Mouse (Mus musculus): Measurements from ENCODE around the gene Mindy4. TPM values are rescaled to one million over a fixed set of nuclear protein-coding genes. Genes with fewer than 3 reads are reported as not detected.
"Not testable (repeated sequence)": the region's sequence is repeated elsewhere in the genome, so short reads cannot be mapped to it uniquely, and the experiment has no call there.

Gene Mindy4
- polyA plus RNA-seq, 1 experiment from 2014 or later, result 16.2 TPM

- Histone ChIP-seq H3K36me3 (ENCODE audit: control insufficient read depth, insufficient read depth, low read length) (no peaks in the 10 kb centered on the region), H3K4me2 (ENCODE audit: low read depth, low read length) (no peak overlapping the region), H3K4me3 (ENCODE audit: low read depth, low read length) (no peak overlapping the region), H3K9me3 (ENCODE audit: control insufficient read depth, low read length) (no peaks in the 10 kb centered on the region), H3K9ac (ENCODE audit: low read depth, low read length) (no peak overlapping the region), H3K27me3 (replicated peaks; ENCODE audit: control insufficient read depth, insufficient read depth, low read length) (no peaks in the 10 kb centered on the region), H3K4me1 (ENCODE audit: control insufficient read depth, insufficient read depth, low read length) (no peaks in the 10 kb centered on the region), H3K27ac (replicated peaks; ENCODE audit: low read depth, low read length) (no peak overlapping the region)
- no peak for ATAC-seq (ENCODE audit: low read depth)
- WGBS, result 32% methylated on average over 3 of the region's 3 CpGs
- DNase-seq (ENCODE audit: low spot score), result no peak
These were observed 29.2 kb upstream of the Mindy4 start for GRCm38 (mm10) chr6:55173941-55174349.

GRCm38 (mm10) chr6:55174741-55175181 lies 28.4 kb upstream of the Mindy4 start, which contains the start of gene Inmt:
Gene Inmt, minus strand, starts transcription at chr6:55175043.
- 75% methylated on average over 1 of the region's 1 CpGs for WGBS
- ATAC-seq (ENCODE audit: low read depth) (no peak), DNase-seq (ENCODE audit: low spot score) (peak; percentile 13)
- no peaks in the 10 kb centered on the region for H3K4me1 ChIP-seq (ENCODE audit: control insufficient read depth, insufficient read depth, low read length)
- no peak within 1 kb of the TSS for H3K9ac ChIP-seq (ENCODE audit: low read depth, low read length)
- H3K27ac ChIP-seq (replicated peaks; ENCODE audit: low read depth, low read length), result no peak within 1 kb of the TSS
- H3K27me3 ChIP-seq (replicated peaks; ENCODE audit: control insufficient read depth, insufficient read depth, low read length), result no peaks in the 10 kb centered on the region
- H3K36me3 ChIP-seq (ENCODE audit: control insufficient read depth, insufficient read depth, low read length), result no peaks in the 10 kb centered on the region
- no peaks in the 10 kb centered on the region for H3K9me3 ChIP-seq (ENCODE audit: control insufficient read depth, low read length)
- H3K4me2 ChIP-seq (ENCODE audit: low read depth, low read length), result no peak within 1 kb of the TSS
- no peak within 1 kb of the TSS for H3K4me3 ChIP-seq (ENCODE audit: low read depth, low read length)

- ATAC-seq (ENCODE audit: low read depth), result no peak
- no peak overlapping the region for H3K4me3 ChIP-seq (ENCODE audit: low read depth, low read length)
- H3K27ac ChIP-seq (replicated peaks; ENCODE audit: low read depth, low read length), result no peak overlapping the region
- no peaks in the 10 kb centered on the region for H3K27me3 ChIP-seq (replicated peaks; ENCODE audit: control insufficient read depth, insufficient read depth, low read length)
- WGBS, result 36% methylated on average over 2 of the region's 2 CpGs
- DNase-seq (ENCODE audit: low spot score), result peak; percentile 41
- no peak overlapping the region for H3K4me2 ChIP-seq (ENCODE audit: low read depth, low read length)
- no peaks in the 10 kb centered on the region for H3K36me3 ChIP-seq (ENCODE audit: control insufficient read depth, insufficient read depth, low read length)
- H3K9me3 ChIP-seq (ENCODE audit: control insufficient read depth, low read length), result no peaks in the 10 kb centered on the region
- H3K4me1 ChIP-seq (ENCODE audit: control insufficient read depth, insufficient read depth, low read length), result no peaks in the 10 kb centered on the region
- H3K9ac ChIP-seq (ENCODE audit: low read depth, low read length), result no peak overlapping the region
These were observed 27.7 kb upstream of the Mindy4 start for GRCm38 (mm10) chr6:55175456-55175855.

- H3K27me3 ChIP-seq (replicated peaks; ENCODE audit: control insufficient read depth, insufficient read depth, low read length), result no peaks in the 10 kb centered on the region
- no peak for ATAC-seq (ENCODE audit: low read depth)
- no peak for DNase-seq (ENCODE audit: low spot score)
- H3K9ac ChIP-seq (ENCODE audit: low read depth, low read length), result no peak overlapping the region
- 45% methylated on average over 5 of the region's 5 CpGs for WGBS
- H3K4me1 ChIP-seq (ENCODE audit: control insufficient read depth, insufficient read depth, low read length), result no peaks in the 10 kb centered on the region
- H3K9me3 ChIP-seq (ENCODE audit: control insufficient read depth, low read length), result no peaks in the 10 kb centered on the region
- no peaks in the 10 kb centered on the region for H3K36me3 ChIP-seq (ENCODE audit: control insufficient read depth, insufficient read depth, low read length)
- no peak overlapping the region for H3K4me3 ChIP-seq (ENCODE audit: low read depth, low read length)
- no peak overlapping the region for H3K27ac ChIP-seq (replicated peaks; ENCODE audit: low read depth, low read length)
- H3K4me2 ChIP-seq (ENCODE audit: low read depth, low read length), result no peak overlapping the region
These were observed 27.3 kb upstream of the Mindy4 start for GRCm38 (mm10) chr6:55175892-55176291.

GRCm38 (mm10) chr6:55177060-55177732 lies 26.0 kb upstream of the Mindy4 start:
- no peak overlapping the region for H3K9ac ChIP-seq (ENCODE audit: low read depth, low read length)
- H3K27ac ChIP-seq (replicated peaks; ENCODE audit: low read depth, low read length), result no peak overlapping the region
- H3K4me1 ChIP-seq (ENCODE audit: control insufficient read depth, insufficient read depth, low read length), result no peaks in the 10 kb centered on the region
- H3K4me3 ChIP-seq (ENCODE audit: low read depth, low read length), result no peak overlapping the region
- 48% methylated on average over 12 of the region's 12 CpGs for WGBS
- DNase-seq (ENCODE audit: low spot score), result peak; percentile 17
- no peaks in the 10 kb centered on the region for H3K9me3 ChIP-seq (ENCODE audit: control insufficient read depth, low read length)
- H3K36me3 ChIP-seq (ENCODE audit: control insufficient read depth, insufficient read depth, low read length), result no peaks in the 10 kb centered on the region
- H3K27me3 ChIP-seq (replicated peaks; ENCODE audit: control insufficient read depth, insufficient read depth, low read length), result no peaks in the 10 kb centered on the region
- no peak for ATAC-seq (ENCODE audit: low read depth)
- H3K4me2 ChIP-seq (ENCODE audit: low read depth, low read length), result no peak overlapping the region

GRCm38 (mm10) chr6:55179560-55179959 lies 23.6 kb upstream of the Mindy4 start:
- DNase-seq (ENCODE audit: low spot score) (no peak), ATAC-seq (ENCODE audit: low read depth) (no peak)
- H3K4me3 ChIP-seq (ENCODE audit: low read depth, low read length), result no peak overlapping the region
- no peak overlapping the region for H3K4me2 ChIP-seq (ENCODE audit: low read depth, low read length)
- H3K36me3 ChIP-seq (ENCODE audit: control insufficient read depth, insufficient read depth, low read length), result no peaks in the 10 kb centered on the region
- no peak overlapping the region for H3K27ac ChIP-seq (replicated peaks; ENCODE audit: low read depth, low read length)
- no peaks in the 10 kb centered on the region for H3K27me3 ChIP-seq (replicated peaks; ENCODE audit: control insufficient read depth, insufficient read depth, low read length)
- no peaks in the 10 kb centered on the region for H3K4me1 ChIP-seq (ENCODE audit: control insufficient read depth, insufficient read depth, low read length)
- H3K9ac ChIP-seq (ENCODE audit: low read depth, low read length), result no peak overlapping the region
- 75% methylated on average over 6 of the region's 7 CpGs for WGBS
- no peaks in the 10 kb centered on the region for H3K9me3 ChIP-seq (ENCODE audit: control insufficient read depth, low read length)

- no peaks in the 10 kb centered on the region for H3K9me3 ChIP-seq (ENCODE audit: control insufficient read depth, low read length)
- no peak overlapping the region for H3K4me2 ChIP-seq (ENCODE audit: low read depth, low read length)
- no peak overlapping the region for H3K9ac ChIP-seq (ENCODE audit: low read depth, low read length)
- DNase-seq (ENCODE audit: low spot score) (no peak), ATAC-seq (ENCODE audit: low read depth) (no peak)
- no peaks in the 10 kb centered on the region for H3K27me3 ChIP-seq (replicated peaks; ENCODE audit: control insufficient read depth, insufficient read depth, low read length)
- no peak overlapping the region for H3K27ac ChIP-seq (replicated peaks; ENCODE audit: low read depth, low read length)
- H3K36me3 ChIP-seq (ENCODE audit: control insufficient read depth, insufficient read depth, low read length), result no peaks in the 10 kb centered on the region
- WGBS, result 75% methylated on average over 1 of the region's 1 CpGs
- H3K4me1 ChIP-seq (ENCODE audit: control insufficient read depth, insufficient read depth, low read length), result no peaks in the 10 kb centered on the region
- no peak overlapping the region for H3K4me3 ChIP-seq (ENCODE audit: low read depth, low read length)
These were observed 20.3 kb upstream of the Mindy4 start for GRCm38 (mm10) chr6:55182655-55183430.

GRCm38 (mm10) chr6:55187827-55188226 lies 15.4 kb upstream of the Mindy4 start:
- H3K4me2 ChIP-seq (ENCODE audit: low read depth, low read length); H3K27me3 ChIP-seq (replicated peaks; ENCODE audit: control insufficient read depth, insufficient read depth, low read length); H3K27ac ChIP-seq (replicated peaks; ENCODE audit: low read depth, low read length); H3K36me3 ChIP-seq (ENCODE audit: control insufficient read depth, insufficient read depth, low read length); H3K4me3 ChIP-seq (ENCODE audit: low read depth, low read length); H3K9me3 ChIP-seq (ENCODE audit: control insufficient read depth, low read length); H3K4me1 ChIP-seq (ENCODE audit: control insufficient read depth, insufficient read depth, low read length); DNase-seq (ENCODE audit: low spot score); ATAC-seq (ENCODE audit: low read depth); H3K9ac ChIP-seq (ENCODE audit: low read depth, low read length): not testable (repeated sequence)
- 94% methylated on average over 17 of the region's 17 CpGs for WGBS

All from embryonic facial prominence, embryonic 14.5 days (tissue).